Mouse (Mus musculus) brown adipose tissue, adult 24 weeks (tissue): Measurements from ENCODE around the gene Notch4. TPM values are rescaled to one million over a fixed set of nuclear protein-coding genes. Genes with fewer than 3 reads are reported as not detected.

ENCODE experiments used
- H3K27ac ChIP-seq: fragments of 200-500 bp; replicated peaks from 2 replicates; pipeline ENCODE4 v1.5.1; 2012; ENCODE audit warnings: low read depth, mild to moderate bottlenecking, low read length
- H3K4me1 ChIP-seq: fragments of 200-500 bp; 2 replicates; pipeline ENCODE4 v1.6.1; 2012; ENCODE audit warnings: low read length, mixed read lengths; ENCODE audit not compliant: control insufficient read depth, insufficient read depth, insufficient read length
- H3K4me3 ChIP-seq: fragments of 200-500 bp; 2 replicates; pipeline ENCODE4 v1.5.1; 2012; ENCODE audit warnings: low read depth, mild to moderate bottlenecking, low read length, moderate library complexity; ENCODE audit not compliant: insufficient read depth
- polyA plus RNA-seq: library from polyadenylated mRNA; stranded (reverse); fragments of >200 nt; gene quantifications from 2 replicates; pipeline ENCODE4 v1.2.4, GENCODE M21; 2012; ENCODE audit not compliant: missing spikeins, insufficient read depth, insufficient read length

The Notch4 gene
- polyA plus RNA-seq, 1 experiment, result 3.8 TPM

DNA sequence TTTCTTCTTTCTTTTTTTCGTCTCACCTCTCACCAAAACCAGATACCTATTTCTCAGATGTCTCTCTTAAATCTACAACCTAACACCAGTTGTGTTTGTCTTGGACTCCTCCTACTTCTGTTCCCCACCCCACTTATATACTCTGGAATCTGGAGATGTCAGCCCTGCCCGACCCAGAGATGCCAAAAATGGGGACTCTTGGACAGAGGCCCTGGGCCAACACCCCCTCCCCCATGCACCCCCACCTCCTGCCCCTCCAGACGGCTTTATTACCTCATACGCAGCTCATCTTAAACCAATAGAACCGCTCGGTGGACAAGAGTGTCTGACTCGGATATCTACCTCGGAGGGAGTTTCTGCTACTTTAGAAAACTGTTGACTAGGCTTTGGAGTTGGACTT, 32.0 kb downstream of the Notch4 start:
- Histone ChIP-seq H3K4me1 (no peaks in the 10 kb centered on the region; the same call in 1 of the 2 replicates), H3K4me3 (no peak overlapping the region), H3K27ac (no peak overlapping the region)

DNA sequence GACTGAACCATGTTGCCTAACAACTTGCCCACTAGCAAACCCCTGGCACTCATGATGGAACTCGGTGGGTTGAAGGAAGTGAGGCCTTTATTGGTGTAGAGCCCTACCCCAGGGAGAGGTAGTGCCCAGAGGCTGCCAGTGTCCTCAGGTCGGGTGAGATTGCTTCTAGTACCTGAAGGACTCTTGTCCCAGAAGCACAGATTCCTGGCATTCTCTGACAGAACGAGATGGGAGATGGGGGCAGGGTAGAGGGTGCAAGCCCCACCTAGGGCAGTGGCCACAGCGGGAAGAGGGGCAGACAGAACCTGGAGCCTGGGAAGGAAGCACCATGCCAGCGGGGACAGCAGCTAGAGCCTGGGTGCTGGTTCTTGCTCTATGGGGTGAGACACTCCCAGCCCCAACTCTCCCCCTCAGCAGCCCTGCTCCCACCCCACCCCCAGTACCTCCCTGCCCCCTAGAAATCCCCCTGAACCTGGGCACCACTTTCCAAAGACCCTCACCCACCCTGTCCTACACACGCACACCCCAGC, 33.6 kb downstream of the Notch4 start, which contains the start of gene Ager:
Gene Ager, plus strand, starts transcription at position 297 of the 530 bp plus-strand sequence.
- H3K27ac ChIP-seq, result peak within 1 kb of the TSS; percentile 8; the same call in 1 of the 2 replicates
- H3K4me3 ChIP-seq, result no peak within 1 kb of the TSS
- H3K4me1 ChIP-seq, result no peaks in the 10 kb centered on the region; the same call in 1 of the 2 replicates

DNA sequence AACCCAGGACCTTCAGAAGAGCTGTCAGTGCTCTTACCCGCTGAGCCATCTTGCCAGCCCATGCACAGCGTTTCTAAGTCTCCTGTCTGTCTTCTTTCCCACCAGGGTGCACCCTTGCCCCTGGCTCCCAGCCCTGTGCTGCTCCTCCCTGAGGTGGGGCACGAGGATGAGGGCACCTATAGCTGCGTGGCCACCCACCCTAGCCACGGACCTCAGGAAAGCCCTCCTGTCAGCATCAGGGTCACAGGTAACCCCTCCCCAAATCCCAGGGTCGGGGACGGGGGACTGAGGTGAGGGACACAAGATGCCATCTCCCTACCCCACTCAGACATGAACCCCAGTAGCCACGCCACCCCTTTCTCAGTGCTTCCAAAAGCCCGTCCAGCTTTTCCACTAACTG, 35.8 kb downstream of the Notch4 start:
- no peak overlapping the region for H3K4me3 ChIP-seq
- H3K27ac ChIP-seq, result no peak overlapping the region
- peaks cover 3% of the 10 kb centered on the region; the same call in 1 of the 2 replicates for H3K4me1 ChIP-seq

DNA sequence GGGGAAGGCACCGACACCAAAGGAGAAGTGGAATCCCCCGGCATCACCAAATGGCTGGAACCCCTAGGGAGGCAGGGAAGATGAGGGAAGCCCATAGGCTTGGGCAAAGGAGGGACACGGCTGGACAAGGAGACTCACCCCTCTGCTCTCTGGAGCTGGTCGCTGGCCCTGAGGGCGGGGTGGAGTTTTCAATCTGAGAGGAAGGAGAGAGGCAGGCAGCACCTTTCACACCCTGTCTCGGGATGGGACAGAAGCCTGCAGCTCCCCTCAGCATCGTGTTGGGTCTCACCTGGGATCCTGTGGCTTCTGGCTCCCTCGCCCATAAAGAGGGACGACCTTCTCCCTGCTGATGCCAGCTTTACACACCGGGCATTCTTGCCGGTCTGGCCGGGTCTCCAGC, 37.7 kb downstream of the Notch4 start:
- H3K4me3 ChIP-seq, result no peak overlapping the region

DNA sequence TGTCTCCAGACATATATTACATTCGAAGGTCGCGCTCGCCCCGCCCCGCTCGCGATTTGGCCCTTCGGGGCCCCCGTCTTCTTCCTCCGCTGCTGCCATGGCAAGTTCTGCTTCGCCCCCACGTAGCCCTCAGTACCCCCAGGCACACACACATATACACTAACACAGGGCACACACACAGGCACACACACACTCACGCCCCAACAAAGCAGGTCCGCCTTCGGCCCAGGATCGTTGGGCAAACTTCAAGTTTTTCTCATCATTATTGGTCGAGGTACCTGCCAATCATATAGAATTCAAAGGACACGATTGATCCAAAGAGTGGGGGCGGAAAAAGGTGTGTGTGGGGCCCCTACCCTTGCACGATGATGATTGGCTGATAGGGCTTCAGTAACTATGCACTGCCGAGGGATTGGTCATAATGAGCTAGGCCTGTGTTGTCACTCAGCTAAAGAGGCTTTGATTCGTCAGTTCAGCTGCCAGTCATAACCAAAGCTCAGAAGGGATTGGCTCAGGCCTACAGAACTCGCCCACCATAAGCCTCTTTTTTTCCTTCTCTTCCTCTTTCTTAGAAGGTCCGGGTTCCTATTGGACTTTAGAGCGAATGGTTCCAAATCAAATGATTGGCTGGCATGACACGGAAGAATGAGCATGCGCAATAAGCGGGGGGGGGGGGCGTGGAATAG, 39.5 kb downstream of the Notch4 start, which contains the start of gene Rnf5:
Gene Rnf5, minus strand, starts transcription at position 316 of the 686 bp plus-strand sequence.
- H3K4me1 ChIP-seq, result peaks cover 13% of the 10 kb centered on the region
- peak within 1 kb of the TSS; percentile 98 for H3K27ac ChIP-seq
- H3K4me3 ChIP-seq, result peak within 1 kb of the TSS; percentile 75

More for the DNA sequence above, 37.7 kb downstream of the Notch4 start:
- peaks cover 8% of the 10 kb centered on the region for H3K4me1 ChIP-seq
- H3K27ac ChIP-seq, result no peak overlapping the region

DNA sequence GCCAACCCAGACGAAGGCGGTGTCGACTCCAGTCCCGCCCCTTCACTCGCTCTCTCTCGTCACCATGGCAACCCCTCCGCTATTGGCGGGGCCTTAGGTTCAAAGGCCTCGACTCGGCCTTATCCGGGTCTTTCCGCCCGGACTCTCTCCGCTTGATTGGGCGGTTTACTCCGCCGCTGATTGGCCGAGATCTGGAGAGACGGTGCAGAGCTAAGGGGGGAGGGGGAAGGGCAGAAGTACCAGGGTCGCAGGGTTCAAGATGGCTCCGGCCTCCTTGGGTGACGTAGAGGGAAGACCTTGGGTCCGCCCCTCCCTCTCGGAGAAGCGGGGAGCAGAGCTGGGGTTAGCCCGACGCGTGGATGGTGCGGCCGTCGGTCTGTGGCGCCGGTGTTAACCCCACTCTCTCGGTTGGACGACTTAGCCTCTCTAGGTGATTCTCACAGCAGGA, 40.0 kb downstream of the Notch4 start, which contains the start of gene Agpat1:
Gene Agpat1, plus strand, starts transcription at position 202 of the 448 bp plus-strand sequence.
- H3K4me1 ChIP-seq, result peaks cover 14% of the 10 kb centered on the region
- H3K27ac ChIP-seq, result peak within 1 kb of the TSS; percentile 98
- H3K4me3 ChIP-seq, result peak within 1 kb of the TSS; percentile 75

DNA sequence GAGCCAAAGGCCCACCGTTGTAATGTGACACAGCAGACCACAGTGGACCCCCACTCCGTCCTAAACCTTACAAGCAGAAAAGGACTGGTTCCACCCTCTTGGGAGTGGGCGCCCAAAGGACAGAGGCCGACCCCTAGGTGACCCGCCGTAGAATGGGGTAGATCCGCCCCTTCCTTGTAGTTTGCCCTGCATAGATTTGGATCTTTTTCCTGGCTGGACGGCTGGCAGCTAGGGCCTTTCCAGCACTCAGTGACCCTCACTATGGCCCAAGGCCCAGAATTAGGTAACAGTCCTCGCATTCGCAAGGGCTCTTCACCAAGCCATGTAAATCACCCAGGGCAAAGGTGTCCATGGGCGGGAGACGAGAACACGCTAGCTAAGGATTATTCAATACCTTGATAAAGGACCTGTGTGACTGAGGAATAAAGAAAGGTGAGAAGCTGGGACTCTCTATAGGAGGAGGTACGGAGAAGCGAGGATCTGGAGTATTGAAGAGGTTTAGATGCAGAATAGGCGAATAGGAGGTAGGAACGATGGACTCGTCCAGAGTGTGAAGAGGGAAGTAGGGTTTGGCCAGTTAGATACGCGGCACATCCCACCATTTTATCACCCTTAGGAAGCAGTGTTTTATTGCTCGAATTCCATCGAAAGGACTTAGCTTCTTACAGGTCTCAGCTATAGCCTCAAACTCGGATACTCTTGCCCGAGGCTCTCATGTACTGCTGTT, 40.6 kb downstream of the Notch4 start:
- Histone ChIP-seq H3K4me1 (peaks cover 14% of the 10 kb centered on the region), H3K27ac (peak overlapping the region; percentile 98), H3K4me3 (peak overlapping the region; percentile 75)

DNA sequence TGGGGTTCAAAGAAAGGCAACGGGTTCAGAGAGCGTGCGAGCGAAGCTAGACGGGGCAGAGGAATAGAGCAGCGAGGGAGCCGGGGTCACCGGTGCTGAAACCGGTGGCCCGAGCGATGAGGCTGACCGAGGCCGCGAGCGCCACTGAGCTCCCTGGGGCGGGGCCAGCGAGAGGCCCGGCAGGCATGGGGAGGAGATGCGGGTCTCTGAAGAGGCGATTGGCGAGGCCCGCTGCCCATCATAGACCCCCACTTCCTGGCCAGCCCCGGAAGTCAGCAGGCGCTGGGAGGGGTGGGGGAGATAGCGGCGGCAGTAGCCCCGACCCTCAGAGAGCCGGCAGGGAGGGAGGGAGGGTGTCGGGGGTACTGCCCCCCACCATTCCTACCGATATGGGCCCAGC, 41.5 kb downstream of the Notch4 start:
- peak overlapping the region; percentile 98 for H3K27ac ChIP-seq
- H3K4me1 ChIP-seq, result peaks cover 14% of the 10 kb centered on the region
- peak overlapping the region; percentile 75 for H3K4me3 ChIP-seq

DNA sequence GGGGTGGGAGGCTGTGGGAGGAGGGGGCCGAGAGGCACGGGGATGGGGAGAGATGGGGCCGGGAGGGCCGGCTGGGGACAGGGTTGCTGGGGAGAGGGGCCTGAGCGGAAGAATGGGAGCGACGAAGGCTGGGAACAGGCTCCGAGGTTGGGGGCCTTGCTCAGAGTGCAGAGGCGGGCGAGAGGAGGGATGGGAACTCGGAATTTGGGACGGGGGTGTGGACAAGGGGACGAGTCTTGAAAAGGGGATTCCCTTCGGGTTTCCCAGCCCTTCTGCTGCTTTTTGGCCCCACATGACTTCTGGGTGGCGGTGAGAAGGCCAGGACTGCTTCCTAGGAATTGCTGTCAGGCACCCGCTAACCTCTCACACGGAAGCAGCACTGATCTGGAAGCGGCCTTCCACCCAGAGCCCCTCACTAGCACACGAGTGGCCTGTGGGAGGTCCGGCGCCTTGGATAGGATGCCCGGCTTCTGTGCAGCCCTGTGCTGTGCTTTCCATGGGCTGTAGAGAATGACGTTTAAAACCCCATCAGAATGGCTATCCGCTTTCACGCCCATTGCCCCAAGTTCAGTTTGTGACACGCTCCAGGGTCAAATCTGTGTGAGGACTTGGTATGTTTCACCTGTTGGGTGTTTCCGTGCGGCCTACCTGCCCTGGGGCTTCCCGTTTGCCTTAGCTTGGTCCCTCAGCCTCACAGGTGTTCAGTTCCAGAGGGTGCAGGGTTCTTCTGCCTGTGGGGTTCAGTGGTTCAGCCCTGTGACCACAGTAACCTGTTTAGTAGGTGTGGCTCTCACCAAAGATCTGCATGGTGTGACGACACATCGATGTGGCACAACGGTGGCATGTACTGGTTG, 42.3 kb downstream of the Notch4 start:
- H3K4me3 ChIP-seq, result peak overlapping the region; percentile 75
- H3K4me1 ChIP-seq, result peaks cover 14% of the 10 kb centered on the region
- H3K27ac ChIP-seq, result peak overlapping the region; percentile 48

DNA sequence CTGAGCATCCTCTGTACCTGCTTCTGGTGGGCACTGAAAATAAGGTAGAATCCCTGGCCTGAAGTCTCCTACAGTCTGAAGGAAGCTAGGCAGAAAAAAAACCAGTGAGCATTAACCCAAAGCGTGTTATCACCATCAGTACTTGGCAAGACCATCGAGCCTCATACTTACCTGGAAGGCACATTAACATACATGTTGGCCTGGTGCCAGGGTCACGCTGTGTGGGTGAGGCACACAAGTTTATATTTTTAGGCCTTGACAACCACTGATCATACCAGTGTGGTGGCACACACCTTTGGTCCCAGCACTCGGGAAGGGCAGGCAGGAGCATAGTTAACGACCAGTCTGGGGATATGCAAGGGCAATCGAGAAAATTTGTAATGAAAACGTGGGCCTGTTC, 43.9 kb downstream of the Notch4 start:
- H3K4me3 ChIP-seq, result no peak overlapping the region
- 0 out of 2 replicates have a peak overlapping the region, but pooled peaks have one; percentile 16 for H3K27ac ChIP-seq
- peaks cover 14% of the 10 kb centered on the region for H3K4me1 ChIP-seq

DNA sequence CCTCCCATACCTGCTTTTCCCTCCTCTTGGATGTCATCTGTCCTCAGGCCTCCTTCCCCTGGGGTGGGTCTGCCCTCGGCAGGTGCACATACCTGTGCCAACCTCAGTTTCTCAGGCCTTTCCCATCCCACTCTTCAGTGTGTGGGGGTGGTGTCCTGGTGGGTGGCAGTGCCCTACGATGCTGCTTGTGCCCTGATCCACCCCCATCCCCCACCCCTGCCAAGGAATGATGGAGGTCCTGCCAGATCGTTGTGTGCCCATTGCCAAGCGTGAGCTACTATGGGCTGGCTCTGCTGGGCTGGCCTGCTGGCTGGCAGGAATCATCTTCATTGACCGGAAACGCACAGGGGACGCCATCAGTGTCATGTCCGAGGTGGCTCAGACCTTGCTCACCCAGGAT, 47.0 kb downstream of the Notch4 start:
- H3K27ac ChIP-seq, result no peak overlapping the region
- no peak overlapping the region for H3K4me3 ChIP-seq
- H3K4me1 ChIP-seq, result peaks cover 11% of the 10 kb centered on the region; the same call in 1 of the 2 replicates

DNA sequence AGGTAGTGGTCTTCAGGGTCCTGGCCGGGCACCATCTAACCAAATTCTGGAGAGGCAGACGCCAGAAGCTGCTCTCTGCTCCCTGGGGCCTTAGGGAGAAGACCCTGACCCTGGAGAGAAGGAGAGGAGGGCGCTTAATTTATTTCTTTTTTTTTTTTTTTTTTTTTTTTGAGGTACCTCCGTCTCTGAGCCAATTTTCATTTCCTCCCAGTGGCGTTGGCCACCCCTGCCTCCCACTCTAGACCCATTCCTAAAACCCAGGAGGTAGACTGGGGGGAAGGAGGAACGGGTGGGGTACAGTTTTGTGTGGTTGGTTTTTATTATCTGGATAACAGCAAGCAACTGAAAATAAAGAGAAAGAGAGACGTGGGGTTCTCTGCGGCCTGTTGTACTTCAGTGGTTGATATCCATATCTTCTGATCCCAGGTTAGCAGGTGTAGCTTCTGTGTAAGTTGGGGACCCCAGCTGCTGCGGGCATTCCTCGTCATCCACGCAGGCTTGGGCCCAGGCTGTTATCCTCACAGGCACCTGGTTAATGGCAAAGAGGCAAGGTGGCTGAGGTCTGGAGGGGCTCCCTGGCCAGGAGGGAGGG, 49.1 kb downstream of the Notch4 start:
- Histone ChIP-seq H3K4me1 (0 out of 2 replicates have a peak, but pooled peaks cover 3% of the 10 kb centered on the region), H3K27ac (no peak overlapping the region), H3K4me3 (no peak overlapping the region)

DNA sequence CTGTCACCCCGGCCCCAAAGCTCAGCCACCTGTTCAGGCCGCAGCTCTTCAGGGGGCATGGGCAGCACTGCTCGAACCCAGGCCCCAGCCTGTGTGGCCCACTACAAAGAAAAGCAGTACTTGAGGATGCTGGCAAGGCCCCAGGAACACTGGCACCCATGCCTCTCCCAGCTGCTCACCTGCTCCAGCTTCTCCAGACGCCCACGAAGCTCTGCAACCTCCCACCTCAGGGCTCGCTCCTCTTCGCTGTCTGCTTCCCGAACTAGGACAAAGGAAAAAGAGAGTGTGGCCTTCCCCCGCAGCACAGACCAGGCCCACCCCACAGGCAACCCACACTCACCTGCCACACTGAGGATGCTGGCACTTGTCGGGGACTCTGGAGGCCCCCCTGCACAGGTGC, 49.8 kb downstream of the Notch4 start:
- no peak overlapping the region for H3K4me3 ChIP-seq
- H3K27ac ChIP-seq, result no peak overlapping the region
- no peaks in the 10 kb centered on the region for H3K4me1 ChIP-seq

DNA sequence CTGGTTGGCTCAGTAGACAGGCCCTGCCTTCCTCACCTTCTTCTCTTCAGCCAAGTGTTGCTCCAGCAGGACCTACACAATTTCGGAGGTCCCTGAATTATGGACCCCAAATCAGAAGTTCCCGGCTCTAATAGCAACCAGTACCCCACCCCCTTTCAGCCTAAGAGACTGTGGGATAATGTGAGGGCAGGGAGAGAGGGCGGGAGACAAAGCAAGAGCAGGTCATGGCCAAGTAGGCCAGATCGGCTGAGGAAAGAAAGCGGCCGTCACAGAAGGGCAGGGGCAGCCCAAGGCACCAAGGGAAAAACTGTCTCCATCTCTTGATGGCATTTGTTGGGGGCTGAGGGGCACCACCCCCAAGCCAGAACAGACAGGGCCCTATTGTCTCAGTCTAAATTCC, 51.8 kb downstream of the Notch4 start, which contains the start of gene Egfl8:
Gene Egfl8, minus strand, starts transcription at position 101 of the 400 bp plus-strand sequence.
- no peak within 1 kb of the TSS for H3K4me3 ChIP-seq
- H3K27ac ChIP-seq, result peak within 1 kb of the TSS; percentile 23

More for the DNA sequence above, 51.8 kb downstream of the Notch4 start, which contains the start of gene Egfl8:
- no peaks in the 10 kb centered on the region for H3K4me1 ChIP-seq
